Mouse (Mus musculus) testis, adult 2 months (tissue): ENCODE results near the gene Lyzl6. TPM values are rescaled to one million over a fixed set of nuclear protein-coding genes. Genes with fewer than 3 reads are reported as not detected.

Experiments used
- H3K27ac ChIP-seq: fragments of 200-500 bp; 2 replicates; pipeline ENCODE4 v1.5.1; 2012; ENCODE audit warnings: low read depth, low read length; ENCODE audit not compliant: control insufficient read depth, insufficient read depth
- H3K27me3 ChIP-seq: fragments of 200-500 bp; 2 replicates; pipeline ENCODE4 v1.6.1; 2012; ENCODE audit warnings: mild to moderate bottlenecking, low read length, moderate library complexity; ENCODE audit not compliant: control insufficient read depth, insufficient read depth
- H3K36me3 ChIP-seq: fragments of 200-500 bp; 2 replicates; pipeline ENCODE4 v1.6.1; 2012; ENCODE audit warnings: mild to moderate bottlenecking, low read length; ENCODE audit not compliant: control insufficient read depth, insufficient read depth
- H3K4me1 ChIP-seq: fragments of 200-500 bp; 2 replicates; pipeline ENCODE4 v1.6.1; 2012; ENCODE audit warnings: low read length; ENCODE audit not compliant: control insufficient read depth, insufficient read depth
- H3K4me3 ChIP-seq: fragments of 200-500 bp; 2 replicates; pipeline ENCODE4 v1.5.1; 2012; ENCODE audit warnings: low read depth, mild to moderate bottlenecking, low read length, moderate library complexity, mixed read lengths; ENCODE audit not compliant: control insufficient read depth
- CTCF ChIP-seq: fragments of 200-500 bp; IDR thresholded peaks from 2 replicates; pipeline ENCODE4 v1.5.1; 2012; ENCODE audit warnings: low read depth, mild to moderate bottlenecking, inconsistent platforms, low read length, moderate library complexity; ENCODE audit not compliant: control insufficient read depth, insufficient read depth, insufficient replicate concordance
- POLR2A ChIP-seq: fragments of 200-500 bp; IDR thresholded peaks from 2 replicates; pipeline ENCODE4 v1.6.1; 2012; ENCODE audit warnings: low read depth, mild to moderate bottlenecking, inconsistent platforms, low read length, moderate library complexity; ENCODE audit not compliant: control insufficient read depth
- polyA plus RNA-seq: library from polyadenylated mRNA; depleted of rRNA; stranded (reverse); fragments of >200 nt; gene quantifications from 2 replicates; pipeline ENCODE4 v1.2.3, GENCODE M21; 2012

Gene Lyzl6
- polyA plus RNA-seq, 1 experiment, result 296 TPM

DNA sequence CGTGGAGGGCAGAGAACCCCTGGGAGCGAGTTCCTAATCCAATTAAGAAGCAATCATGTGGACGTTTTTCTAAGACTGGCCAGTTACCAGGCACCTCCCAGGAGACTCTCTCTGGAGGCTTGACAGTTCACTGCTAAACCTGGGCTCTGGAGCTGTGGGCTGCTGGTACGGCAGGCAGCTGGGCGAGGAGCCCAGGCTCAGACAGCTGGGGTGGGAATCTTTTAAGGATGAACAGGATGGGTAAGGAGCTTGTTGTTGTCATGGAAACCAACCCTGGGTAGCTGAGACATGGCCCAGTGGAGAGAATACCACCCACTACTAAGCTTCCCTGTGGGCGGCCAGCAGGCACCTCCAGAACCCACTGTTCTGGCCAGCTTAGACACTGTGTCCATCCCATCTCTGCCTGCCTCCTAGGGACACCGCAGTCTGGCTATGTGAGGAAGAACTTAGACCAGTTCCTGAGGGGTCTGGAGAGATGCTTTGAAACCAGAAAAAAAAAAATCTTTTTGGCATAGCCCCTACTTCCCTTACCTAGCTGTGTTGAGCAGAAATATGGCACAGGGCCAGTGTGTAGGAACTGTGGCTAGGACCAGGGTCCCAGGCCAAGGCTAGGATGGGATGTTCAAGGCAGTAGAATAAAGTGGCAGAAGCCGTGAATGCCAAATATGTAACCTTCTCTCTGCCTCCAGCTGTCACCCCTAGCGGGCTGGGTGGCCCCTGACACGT, 27.7 kb upstream of the Lyzl6 start:
- Histone ChIP-seq H3K27ac (no peak overlapping the region), H3K4me1 (no peaks in the 10 kb centered on the region), H3K36me3 (no peaks in the 10 kb centered on the region), H3K27me3 (no peaks in the 10 kb centered on the region), H3K4me3 (no peak overlapping the region)
- TF ChIP-seq CTCF (no peak), POLR2A (no peak)

DNA sequence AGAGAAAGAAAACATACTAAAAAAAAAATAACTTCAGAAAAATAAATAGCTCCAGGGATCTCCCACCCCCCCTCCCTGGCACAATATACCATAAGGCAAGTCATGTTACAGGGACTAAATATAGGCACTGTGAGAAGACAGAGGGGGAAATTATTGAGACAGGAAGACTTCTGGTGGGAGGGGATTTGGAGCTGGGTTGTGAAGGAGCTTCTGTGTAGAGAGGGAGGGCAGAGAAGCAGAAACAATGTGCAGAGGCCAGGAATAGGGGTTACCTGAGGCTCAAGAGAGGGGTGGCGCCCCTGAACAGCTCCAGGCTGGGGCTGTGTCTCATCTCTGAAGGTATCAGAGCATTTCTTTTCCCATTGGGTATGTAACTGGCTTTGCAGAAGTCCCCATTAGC, 27.0 kb upstream of the Lyzl6 start:
- TF ChIP-seq CTCF (no peak), POLR2A (no peak)

DNA sequence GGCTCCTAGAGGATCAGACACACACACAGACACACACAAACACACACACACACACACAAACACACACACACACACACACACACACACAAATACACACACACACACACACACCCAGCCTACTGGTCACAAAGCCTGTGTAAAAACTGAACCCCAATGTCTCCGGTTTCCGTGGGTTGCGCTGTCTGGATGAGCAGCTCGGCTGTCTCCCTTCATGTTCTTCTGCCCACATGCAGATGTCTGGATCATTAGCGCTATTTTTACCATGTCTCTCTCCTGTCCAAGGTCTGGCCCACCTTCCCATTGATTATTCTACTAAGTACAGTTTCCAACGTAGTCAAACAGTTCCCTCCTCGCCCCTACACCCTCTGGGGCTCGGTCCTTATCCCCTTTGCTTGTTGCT, 24.4 kb upstream of the Lyzl6 start:
- H3K4me1 ChIP-seq, result no peaks in the 10 kb centered on the region
- H3K27ac ChIP-seq, result no peak overlapping the region
- TF ChIP-seq POLR2A (no peak), CTCF (no peak)
- H3K27me3 ChIP-seq, result no peaks in the 10 kb centered on the region
- no peak overlapping the region for H3K4me3 ChIP-seq
- no peaks in the 10 kb centered on the region for H3K36me3 ChIP-seq

More for the DNA sequence above, 27.0 kb upstream of the Lyzl6 start:
- Histone ChIP-seq H3K4me3 (no peak overlapping the region), H3K4me1 (no peaks in the 10 kb centered on the region), H3K27ac (no peak overlapping the region), H3K36me3 (no peaks in the 10 kb centered on the region), H3K27me3 (no peaks in the 10 kb centered on the region)

DNA sequence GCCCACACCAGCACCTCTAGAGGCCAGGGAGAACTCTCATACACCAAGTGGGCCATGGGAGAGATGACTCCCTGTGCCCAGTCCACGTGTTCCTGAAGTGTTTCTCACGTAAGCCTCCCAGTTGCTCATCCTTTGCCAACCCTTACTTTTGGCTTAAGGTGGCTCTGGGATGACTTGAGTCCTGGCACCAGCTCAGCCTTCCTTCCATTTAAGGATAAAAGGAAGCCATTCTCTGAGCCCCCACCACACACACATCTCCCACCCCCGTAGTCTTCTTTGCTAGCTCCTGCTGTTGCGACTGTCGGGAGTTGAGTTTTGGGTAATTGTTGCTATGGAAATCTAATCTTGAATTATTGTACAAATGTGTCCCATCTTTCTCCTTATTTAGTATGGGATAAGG, 23.9 kb upstream of the Lyzl6 start:
- H3K4me1 ChIP-seq, result no peaks in the 10 kb centered on the region
- no peak overlapping the region for H3K27ac ChIP-seq
- no peaks in the 10 kb centered on the region for H3K36me3 ChIP-seq
- no peak for TF ChIP-seq POLR2A
- TF ChIP-seq CTCF, result no peak
- no peaks in the 10 kb centered on the region for H3K27me3 ChIP-seq
- no peak overlapping the region for H3K4me3 ChIP-seq

DNA sequence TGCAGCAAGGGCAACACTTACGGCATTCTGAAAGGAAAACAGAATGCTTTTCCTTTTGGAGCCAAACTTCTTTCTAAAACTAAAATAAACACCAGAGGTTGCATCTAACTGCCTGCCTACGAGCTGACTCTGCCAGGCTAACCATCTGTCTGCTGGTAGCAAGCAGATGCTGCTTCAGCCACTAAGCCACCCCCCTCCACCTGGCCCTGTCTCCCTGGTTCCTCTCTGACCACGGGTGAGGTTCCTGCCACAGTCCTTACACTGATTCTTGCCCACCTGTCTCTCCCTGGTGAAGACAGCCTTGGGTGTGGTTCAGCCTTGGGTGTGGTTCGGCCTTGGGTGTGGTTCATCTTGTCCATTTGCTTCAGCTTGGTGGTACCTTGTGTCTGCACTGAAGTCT, 23.2 kb upstream of the Lyzl6 start:
- Histone ChIP-seq H3K36me3 (no peaks in the 10 kb centered on the region), H3K4me3 (no peak overlapping the region), H3K27me3 (no peaks in the 10 kb centered on the region), H3K27ac (no peak overlapping the region), H3K4me1 (no peaks in the 10 kb centered on the region)
- TF ChIP-seq CTCF (no peak), POLR2A (no peak)

DNA sequence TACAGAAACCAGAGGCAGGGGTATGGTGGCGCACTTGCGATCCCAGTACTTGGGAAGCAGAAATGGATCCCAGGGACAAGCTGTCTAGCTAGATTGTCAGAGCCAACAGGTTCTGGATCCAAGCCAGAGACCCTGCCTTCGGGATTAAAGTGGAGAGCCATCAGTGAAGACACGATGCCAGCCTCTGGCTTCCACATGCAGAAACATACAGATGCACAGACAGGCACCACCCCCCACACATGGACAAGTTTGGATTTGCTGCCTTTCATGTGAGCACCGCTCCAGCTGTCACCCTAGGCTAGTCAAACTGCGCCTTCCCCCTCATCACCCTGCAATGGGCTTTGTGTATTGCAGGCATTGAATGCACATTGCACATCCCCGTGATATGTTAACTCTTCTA, 19.5 kb upstream of the Lyzl6 start:
- TF ChIP-seq CTCF (no peak), POLR2A (no peak)
- H3K4me3 ChIP-seq, result no peak overlapping the region
- no peaks in the 10 kb centered on the region for H3K4me1 ChIP-seq
- H3K36me3 ChIP-seq, result no peaks in the 10 kb centered on the region
- no peak overlapping the region for H3K27ac ChIP-seq
- H3K27me3 ChIP-seq, result no peaks in the 10 kb centered on the region

DNA sequence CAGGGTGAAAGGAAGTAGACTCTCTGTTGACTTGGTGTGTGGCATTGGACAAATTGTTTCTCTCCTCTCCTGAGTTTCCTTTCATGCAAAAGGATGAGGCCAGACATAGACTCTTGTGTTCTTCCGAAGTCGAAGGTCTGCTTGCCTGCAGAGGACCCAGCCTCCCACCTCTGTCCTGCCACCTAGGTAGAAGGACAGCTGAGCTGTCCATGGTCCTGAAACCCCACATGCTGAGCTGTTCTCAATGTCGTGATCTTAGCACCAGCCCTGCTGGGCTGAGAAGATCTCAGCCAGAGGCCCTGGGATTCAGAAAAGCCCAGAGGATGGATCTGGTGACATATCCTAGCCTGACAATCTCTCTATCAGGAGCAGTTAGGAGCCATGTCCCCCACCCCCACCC, 17.8 kb upstream of the Lyzl6 start:
- Histone ChIP-seq H3K4me3 (no peak overlapping the region), H3K27me3 (no peaks in the 10 kb centered on the region), H3K36me3 (no peaks in the 10 kb centered on the region), H3K4me1 (no peaks in the 10 kb centered on the region), H3K27ac (no peak overlapping the region)
- TF ChIP-seq POLR2A, result no peak
- TF ChIP-seq CTCF, result no peak
